ENCODE assay signal across 9 mouse cellular contexts in genomic region chr1:132594587-132594986, GRCm38 (mm10). TPM values are rescaled to one million over a fixed set of nuclear protein-coding genes. Genes with fewer than 3 reads are reported as not detected.
DNase-seq lines count a peak whose midpoint lies in the region; ATAC-seq and TF ChIP-seq lines count a peak whose summit lies in the region.
"Had no signal": no experiment of that assay in that cellular context is flagged by ENCODE, and none has a peak within 500 bp of the region (broad histone marks: within the 10 kb centered on the region; RNA-seq: fewer than 3 reads in every experiment).

No protein-coding gene starts in this region.

- peaks cover 17% of the 10 kb centered on the region for H3K4me1 ChIP-seq in E14TG2a.4 (replicated peaks; ENCODE audit: low read depth, low read length)
- peaks cover 14% of the 10 kb centered on the region for H3K4me1 ChIP-seq in embryonic facial prominence, embryonic 10.5 days
- no peaks in the 10 kb centered on the region for H3K4me1 ChIP-seq in heart, embryonic 16.5 days (ENCODE audit: control insufficient read depth, insufficient read depth, low read length)

- no peak overlapping the region for H3K9ac ChIP-seq in heart, embryonic 16.5 days (ENCODE audit: low read length)

- WGBS in embryonic facial prominence, embryonic 10.5 days, result 15% methylated on average over 4 of the region's 4 CpGs
- 13% methylated on average over 4 of the region's 4 CpGs for WGBS in heart, embryonic 16.5 days

- H3K4me2 ChIP-seq in heart, embryonic 16.5 days (ENCODE audit: low read depth, low read length), result no peak overlapping the region
- H3K4me2 ChIP-seq: heart, embryonic 13.5 days had no signal

- no peak overlapping the region for H3K27ac ChIP-seq in embryonic facial prominence, embryonic 10.5 days (replicated peaks)
- no peak overlapping the region for H3K27ac ChIP-seq in heart, embryonic 16.5 days (ENCODE audit: low read length)
- H3K27ac ChIP-seq: heart, embryonic 13.5 days had no signal

- no peak overlapping the region for H3K4me3 ChIP-seq in E14TG2a.4 (replicated peaks; ENCODE audit: low read length)
- no peak overlapping the region for H3K4me3 ChIP-seq in embryonic facial prominence, embryonic 10.5 days
- H3K4me3 ChIP-seq in heart, embryonic 16.5 days (ENCODE audit: low read length), result no peak overlapping the region
- H3K4me3 ChIP-seq: heart, embryonic 13.5 days had no signal

- peaks cover 40% of the 10 kb centered on the region for H3K27me3 ChIP-seq in E14TG2a.4 (ENCODE audit: insufficient read depth, low read length)
- peaks cover 30% of the 10 kb centered on the region for H3K27me3 ChIP-seq in embryonic facial prominence, embryonic 10.5 days (replicated peaks; ENCODE audit: low read depth, poor library complexity, severe bottlenecking)
- peaks cover 6% of the 10 kb centered on the region for H3K27me3 ChIP-seq in heart, embryonic 16.5 days (ENCODE audit: control insufficient read depth, insufficient read depth, low read length)

- TF ChIP-seq CTCF in E14TG2a.4 (conservative IDR thresholded peaks at IDR 0.05; ENCODE audit: low read length), result peak; percentile 95

- peak; percentile 75 to 82 for DNase-seq in adrenal gland, postnatal 36 days
- DNase-seq in embryonic facial prominence, embryonic 10.5 days (ENCODE audit: low spot score), result peak; percentile 79
- DNase-seq in layer of hippocampus, adult 11-12 months (ENCODE audit: low spot score), result peak; percentile 81
- DNase-seq in lung, postnatal 10 days, result peak; percentile 70
- DNase-seq in retina, postnatal 1 day, result peak; percentile 83
- DNase-seq in urinary bladder, postnatal 25 days (ENCODE audit: low spot score), result peak; percentile 65

- ATAC-seq in heart, embryonic 16.5 days (replicated peaks; ENCODE audit: extremely low read depth, insufficient read depth, low FRiP score), result 0 out of 2 replicates have a peak, but pooled peaks have one; percentile 23

- no peaks in the 10 kb centered on the region for H3K9me3 ChIP-seq in E14TG2a.4 (ENCODE audit: low read length)
- no peaks in the 10 kb centered on the region for H3K9me3 ChIP-seq in embryonic facial prominence, embryonic 10.5 days
- H3K9me3 ChIP-seq in heart, embryonic 16.5 days (replicated peaks; ENCODE audit: control insufficient read depth, low read length), result no peaks in the 10 kb centered on the region
- H3K9me3 ChIP-seq: heart, embryonic 13.5 days had no signal

- H3K36me3 ChIP-seq in E14TG2a.4 (ENCODE audit: insufficient read depth, low read length), result no peaks in the 10 kb centered on the region
- H3K36me3 ChIP-seq in embryonic facial prominence, embryonic 10.5 days (replicated peaks), result no peaks in the 10 kb centered on the region
- H3K36me3 ChIP-seq in heart, embryonic 16.5 days (ENCODE audit: control insufficient read depth, insufficient read depth), result no peaks in the 10 kb centered on the region
- H3K36me3 ChIP-seq: heart, embryonic 13.5 days had no signal

RNA-seq across cellular contexts. Expression of gene Cntn2, which starts 51.5 kb away (rescaled TPM):
- not detected for total RNA-seq in adrenal gland, postnatal 36 days (2021)
- polyA plus RNA-seq in embryonic facial prominence, embryonic 10.5 days (2016; fragmentation: Nextera tagmentation; extraction: Ambion mirVana), result 14.7 and 15.1 TPM in 2 replicates
- 0.09 TPM in 2 replicates for polyA plus RNA-seq in heart, embryonic 16.5 days (2015; fragmentation: Nextera tagmentation; extraction: Ambion mirVana)

Comparison
In these comparisons a context has a peak if more than half of its experiments do, and no peak if none do; other contexts are left out.
1. RNA of gene Cntn2, which starts 51.5 kb away (polyA plus RNA-seq): 14.7 to 15.1 TPM in embryonic facial prominence, embryonic 10.5 days; 0.09 TPM in heart, embryonic 16.5 days; every median in the first group is over 10 times any median in the second.
2. Peak in every context shown above with its lines, with median percentiles within 50 percentile points of each other: DNase-seq.